Mouse (Mus musculus): ENCODE data around the gene Oard1. TPM values are rescaled to one million over a fixed set of nuclear protein-coding genes. Genes with fewer than 3 reads are reported as not detected.

Oard1 gene
- polyA plus RNA-seq, 1 experiment from 2014 or later: 70.6 TPM

Other genes starting within 250 kb of the Oard1 start
- gene A530064D06Rik, start 242.7 kb upstream of the Oard1 start, polyA plus RNA-seq (2015; fragmentation: Nextera tagmentation; extraction: Ambion mirVana): 0.09 TPM in 1 of 2 replicates, not detected in the other
- gene Trem1, start 177.2 kb upstream of the Oard1 start, polyA plus RNA-seq (2015; fragmentation: Nextera tagmentation; extraction: Ambion mirVana): 0.30 and 0.40 TPM in 2 replicates
- 0.38 and 0.55 TPM in 2 replicates for gene Trem3, start 162.2 kb upstream of the Oard1 start, polyA plus RNA-seq (2015; fragmentation: Nextera tagmentation; extraction: Ambion mirVana)
- gene Treml4, start 145.7 kb upstream of the Oard1 start, polyA plus RNA-seq (2015; fragmentation: Nextera tagmentation; extraction: Ambion mirVana): 0.13 and 0.37 TPM in 2 replicates
- gene Treml2, start 110.5 kb upstream of the Oard1 start, polyA plus RNA-seq (2015; fragmentation: Nextera tagmentation; extraction: Ambion mirVana): 0.21 and 0.62 TPM in 2 replicates
- 0.39 and 0.43 TPM in 2 replicates for gene B430306N03Rik, start 93.9 kb upstream of the Oard1 start, polyA plus RNA-seq (2015; fragmentation: Nextera tagmentation; extraction: Ambion mirVana)
- 3.4 and 4.7 TPM in 2 replicates for gene Trem2, start 63.6 kb upstream of the Oard1 start, polyA plus RNA-seq (2015; fragmentation: Nextera tagmentation; extraction: Ambion mirVana)
- gene Treml1, start 50.1 kb upstream of the Oard1 start, polyA plus RNA-seq (2015; fragmentation: Nextera tagmentation; extraction: Ambion mirVana): 2.7 and 2.9 TPM in 2 replicates
- gene Nfya, start 108 bp upstream of the Oard1 start, polyA plus RNA-seq (2015; fragmentation: Nextera tagmentation; extraction: Ambion mirVana): 17.0 and 19.9 TPM in 2 replicates
- gene Apobec2, start 22.9 kb downstream of the Oard1 start, polyA plus RNA-seq (2015; fragmentation: Nextera tagmentation; extraction: Ambion mirVana): 7.5 and 8.7 TPM in 2 replicates
- gene Tspo2, start 41.5 kb downstream of the Oard1 start, polyA plus RNA-seq (2015; fragmentation: Nextera tagmentation; extraction: Ambion mirVana): 3.6 and 3.8 TPM in 2 replicates
- 2.0 and 2.4 TPM in 2 replicates for gene Unc5cl, start 44.9 kb downstream of the Oard1 start, polyA plus RNA-seq (2015; fragmentation: Nextera tagmentation; extraction: Ambion mirVana)

All from lung, embryonic 15.5 days (tissue).